Mouse (Mus musculus) C2C12 (cell line): ENCODE measurements around the gene Cpm.

Experiments
- CEBPB ChIP-seq: IDR thresholded peaks from one replicate; pipeline ENCODE4 v1.6.1; 2011; ENCODE audit warnings: low read depth, mild to moderate bottlenecking, control low read depth, moderate library complexity
- CTCF ChIP-seq: IDR thresholded peaks from one replicate; pipeline ENCODE4 v1.5.1; 2011; ENCODE audit not compliant: control insufficient read depth, insufficient read depth, insufficient read length
- MYOG ChIP-seq: IDR thresholded peaks from one replicate; pipeline ENCODE4 v1.6.1; 2011; ENCODE audit not compliant: control insufficient read depth, insufficient read length; ENCODE audit errors: extremely low read depth
- USF1 ChIP-seq: IDR thresholded peaks from one replicate; pipeline ENCODE4 v1.6.1; 2011; ENCODE audit warnings: low read depth, mild to moderate bottlenecking, control low read depth, moderate library complexity

- no peak for TF ChIP-seq MYOG
- TF ChIP-seq USF1, result no peak
- TF ChIP-seq CTCF, result no peak
- no peak for TF ChIP-seq CEBPB
These were observed 42.0 kb upstream of the Cpm start for GRCm38 (mm10) chr10:117587335-117587734.
